Mouse (Mus musculus): ENCODE measurements around the gene Acbd6. TPM values are rescaled to one million over a fixed set of nuclear protein-coding genes. Genes with fewer than 3 reads are reported as not detected.

The Acbd6 gene
- total and polyA plus RNA-seq, 3 experiments, result 102 to 270 (median 145) TPM

DNA sequence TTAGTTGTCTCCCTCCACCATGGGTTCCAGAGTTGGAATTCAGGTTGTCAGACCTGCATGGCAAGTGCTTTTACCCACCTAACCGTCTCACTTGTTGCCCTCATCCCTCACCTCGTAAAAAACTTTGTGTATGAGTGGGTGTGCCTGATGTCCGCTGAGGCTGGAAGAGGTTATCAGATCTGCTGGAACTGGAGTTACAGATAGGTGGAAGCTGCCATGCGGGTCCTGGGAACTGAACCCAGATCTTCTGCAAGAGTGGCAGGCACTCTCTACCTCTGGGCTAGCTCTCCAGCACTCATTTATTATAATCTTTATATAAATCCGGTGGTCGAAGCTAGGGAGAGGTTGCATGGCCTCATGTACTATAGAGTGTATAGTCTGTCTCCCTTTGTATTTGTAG is 4.3 kb downstream of the Acbd6 start:
- H3K36me3 ChIP-seq (ENCODE audit: control insufficient read depth in 1 of 2, insufficient read depth in 2 of 2, low read length in 2 of 2), result peaks cover 20 to 36% of the 10 kb centered on the region in 2 experiments
- peaks cover 16 to 27% of the 10 kb centered on the region in 2 experiments for H3K4me1 ChIP-seq (ENCODE audit: control insufficient read depth in 1 of 2, insufficient read depth in 2 of 2, low read length in 2 of 2)
- TF ChIP-seq ZKSCAN1 (IDR thresholded peaks at IDR 0.05; ENCODE audit: low read depth, low read length), result no peak
- no peak for TF ChIP-seq RCOR1 (IDR thresholded peaks at IDR 0.05; ENCODE audit: low read depth, low read length)
- TF ChIP-seq GATA1 (IDR thresholded peaks at IDR 0.05; ENCODE audit: low read depth, low read length), result 0 out of 2 replicates have a peak, but pooled peaks have one; percentile 19
- no peak; the same call in 1 of the 2 replicates for TF ChIP-seq MXI1 (IDR thresholded peaks at IDR 0.05; ENCODE audit: low read depth, low read length)
- TF ChIP-seq TCF12 (IDR thresholded peaks at IDR 0.05; ENCODE audit: low read depth, low read length), result 0 out of 2 replicates have a peak, but pooled peaks have one; percentile 1
- no peak for TF ChIP-seq UBTF (IDR thresholded peaks at IDR 0.05; ENCODE audit: borderline replicate concordance, insufficient read depth, low read depth, low read length)
- TF ChIP-seq SIN3A (IDR thresholded peaks at IDR 0.05; ENCODE audit: low read length), result 0 out of 2 replicates have a peak, but pooled peaks have one; percentile 12
- no peak for TF ChIP-seq MAFK (IDR thresholded peaks at IDR 0.05; ENCODE audit: borderline replicate concordance, low read depth, low read length)
- TF ChIP-seq NRF1 (IDR thresholded peaks at IDR 0.05; ENCODE audit: insufficient read depth, low read depth, low read length, poor library complexity, severe bottlenecking), result no peak
- no peak for TF ChIP-seq SMC3 (IDR thresholded peaks at IDR 0.05; ENCODE audit: low read depth, low read length)
- H3K27me3 ChIP-seq (ENCODE audit: control insufficient read depth in 1 of 2, insufficient read depth in 2 of 2, low read length in 2 of 2), result no peaks in the 10 kb centered on the region
- H3K9me3 ChIP-seq (replicated peaks; ENCODE audit: insufficient read depth, low read length), result no peaks in the 10 kb centered on the region
- peaks cover 53% of the 10 kb centered on the region for H3K79me2 ChIP-seq (ENCODE audit: control insufficient read depth, insufficient read depth, low read length, poor library complexity)
- H3K27ac ChIP-seq (ENCODE audit: control insufficient read depth, low read depth, low read length), result 0 out of 2 replicates have a peak overlapping the region, but pooled peaks have one; percentile 0
- H3K4me3 ChIP-seq (ENCODE audit: control insufficient read depth in 1 of 2, insufficient read depth in 1 of 2, low read depth in 2 of 2, low read length in 2 of 2), result no peak overlapping the region
- no peak overlapping the region for H3K9ac ChIP-seq (ENCODE audit: control insufficient read depth, low read depth, low read length, poor library complexity, severe bottlenecking)
- peak; percentile 35 for DNase-seq (ENCODE audit: low read depth, low spot score)

DNA sequence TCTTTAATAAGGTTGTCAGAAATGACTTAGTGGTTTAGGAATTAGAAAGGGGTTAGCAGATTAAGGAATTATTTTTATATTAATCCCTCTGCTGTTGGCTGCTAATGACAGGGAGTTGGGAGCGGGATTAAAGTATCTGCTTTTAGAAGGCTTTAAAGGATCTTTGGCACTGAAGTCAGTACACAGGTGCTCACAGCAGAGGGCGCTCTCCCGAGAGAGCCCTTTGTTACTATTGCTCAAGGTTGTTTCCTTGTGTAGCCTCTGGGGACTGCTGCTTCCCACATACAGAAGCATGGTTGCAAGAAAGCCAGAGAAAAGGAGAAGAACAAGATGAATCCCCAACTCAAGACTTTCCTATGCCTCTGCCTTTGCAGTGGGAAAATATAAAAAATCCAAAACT is 6.8 kb downstream of the Acbd6 start:
- H3K4me3 ChIP-seq (ENCODE audit: control insufficient read depth in 1 of 2, insufficient read depth in 1 of 2, low read depth in 2 of 2, low read length in 2 of 2), result no peak overlapping the region
- H3K9me3 ChIP-seq (replicated peaks; ENCODE audit: insufficient read depth, low read length), result no peaks in the 10 kb centered on the region
- H3K27ac ChIP-seq (ENCODE audit: control insufficient read depth, low read depth, low read length), result no peak overlapping the region
- peaks cover 16 to 20% of the 10 kb centered on the region in 2 experiments for H3K4me1 ChIP-seq (ENCODE audit: control insufficient read depth in 1 of 2, insufficient read depth in 2 of 2, low read length in 2 of 2)
- DNase-seq (ENCODE audit: low read depth, low spot score), result peak; percentile 75
- no peak overlapping the region for H3K9ac ChIP-seq (ENCODE audit: control insufficient read depth, low read depth, low read length, poor library complexity, severe bottlenecking)
- peaks cover 35% of the 10 kb centered on the region for H3K79me2 ChIP-seq (ENCODE audit: control insufficient read depth, insufficient read depth, low read length, poor library complexity)
- no peaks in the 10 kb centered on the region for H3K27me3 ChIP-seq (ENCODE audit: control insufficient read depth in 1 of 2, insufficient read depth in 2 of 2, low read length in 2 of 2)
- H3K36me3 ChIP-seq (ENCODE audit: control insufficient read depth in 1 of 2, insufficient read depth in 2 of 2, low read length in 2 of 2), result peaks cover 31% of the 10 kb centered on the region in 2 experiments
- TF ChIP-seq MAZ (IDR thresholded peaks at IDR 0.05; ENCODE audit: low read depth, low read length) (no peak), POLR2AphosphoS2 (IDR thresholded peaks at IDR 0.05; ENCODE audit: low read length) (no peak), GATA1 (IDR thresholded peaks at IDR 0.05; ENCODE audit: low read depth, low read length) (no peak), MYB (IDR thresholded peaks at IDR 0.05; ENCODE audit: low read depth, low read length) (no peak), RAD21 (IDR thresholded peaks at IDR 0.05; ENCODE audit: low read depth, low read length) (peak; percentile 4; the same call in 1 of the 2 replicates), EP300 (IDR thresholded peaks at IDR 0.05; ENCODE audit: low read depth in 1 of 2, low read length in 2 of 2) (no peak), POLR2AphosphoS5 (IDR thresholded peaks at IDR 0.05; ENCODE audit: borderline replicate concordance, low read depth, low read length) (no peak), NELFE (IDR thresholded peaks at IDR 0.05; ENCODE audit: low read depth, low read length) (no peak), CHD1 (IDR thresholded peaks at IDR 0.05; ENCODE audit: low read depth, low read length) (no peak), MYC (IDR thresholded peaks at IDR 0.05; ENCODE audit: low read depth, low read length) (no peak), NRF1 (IDR thresholded peaks at IDR 0.05; ENCODE audit: insufficient read depth, low read depth, low read length, poor library complexity, severe bottlenecking) (no peak), UBTF (IDR thresholded peaks at IDR 0.05; ENCODE audit: borderline replicate concordance, insufficient read depth, low read depth, low read length) (no peak), RCOR1 (IDR thresholded peaks at IDR 0.05; ENCODE audit: low read depth, low read length) (no peak), TCF12 (IDR thresholded peaks at IDR 0.05; ENCODE audit: low read depth, low read length) (no peak), KAT2A (conservative IDR thresholded peaks at IDR 0.05; ENCODE audit: low read depth, low read length) (no peak), ZNF384 (IDR thresholded peaks at IDR 0.05; ENCODE audit: low read depth, low read length) (no peak), JUND (IDR thresholded peaks at IDR 0.05; ENCODE audit: low read depth, low read length) (no peak), E2F4 (IDR thresholded peaks at IDR 0.05; ENCODE audit: borderline replicate concordance, low read depth, low read length) (no peak), MEF2A (IDR thresholded peaks at IDR 0.05; ENCODE audit: extremely low read depth, insufficient replicate concordance, low read depth, low read length, poor library complexity, severe bottlenecking) (no peak), POLR2A (IDR thresholded peaks at IDR 0.05; ENCODE audit: control insufficient read depth in 1 of 2, insufficient read depth in 1 of 2, low read depth in 1 of 2, low read length in 2 of 2, poor library complexity in 1 of 2) (no peak), MAX (IDR thresholded peaks at IDR 0.05; ENCODE audit: low read length) (no peak), SMC3 (IDR thresholded peaks at IDR 0.05; ENCODE audit: low read depth, low read length) (peak; percentile 32; the same call in 1 of the 2 replicates), SIN3A (IDR thresholded peaks at IDR 0.05; ENCODE audit: low read length) (no peak), MAFK (IDR thresholded peaks at IDR 0.05; ENCODE audit: borderline replicate concordance, low read depth, low read length) (no peak), ETS1 (IDR thresholded peaks at IDR 0.05; ENCODE audit: low read depth, low read length) (no peak), TBP (IDR thresholded peaks at IDR 0.05; ENCODE audit: low read depth, low read length) (0 out of 2 replicates have a peak, but pooled peaks have one; percentile 28), ZC3H11A (IDR thresholded peaks at IDR 0.05; ENCODE audit: low read depth, low read length) (no peak), MXI1 (IDR thresholded peaks at IDR 0.05; ENCODE audit: low read depth, low read length) (no peak)
